Mouse (Mus musculus): ENCODE results near the gene Rbpj. TPM values are rescaled to one million over a fixed set of nuclear protein-coding genes. Genes with fewer than 3 reads are reported as not detected.

The Rbpj gene
- total and polyA plus RNA-seq, 3 experiments: 7.9 to 40.7 (median 25.8) TPM

DNA sequence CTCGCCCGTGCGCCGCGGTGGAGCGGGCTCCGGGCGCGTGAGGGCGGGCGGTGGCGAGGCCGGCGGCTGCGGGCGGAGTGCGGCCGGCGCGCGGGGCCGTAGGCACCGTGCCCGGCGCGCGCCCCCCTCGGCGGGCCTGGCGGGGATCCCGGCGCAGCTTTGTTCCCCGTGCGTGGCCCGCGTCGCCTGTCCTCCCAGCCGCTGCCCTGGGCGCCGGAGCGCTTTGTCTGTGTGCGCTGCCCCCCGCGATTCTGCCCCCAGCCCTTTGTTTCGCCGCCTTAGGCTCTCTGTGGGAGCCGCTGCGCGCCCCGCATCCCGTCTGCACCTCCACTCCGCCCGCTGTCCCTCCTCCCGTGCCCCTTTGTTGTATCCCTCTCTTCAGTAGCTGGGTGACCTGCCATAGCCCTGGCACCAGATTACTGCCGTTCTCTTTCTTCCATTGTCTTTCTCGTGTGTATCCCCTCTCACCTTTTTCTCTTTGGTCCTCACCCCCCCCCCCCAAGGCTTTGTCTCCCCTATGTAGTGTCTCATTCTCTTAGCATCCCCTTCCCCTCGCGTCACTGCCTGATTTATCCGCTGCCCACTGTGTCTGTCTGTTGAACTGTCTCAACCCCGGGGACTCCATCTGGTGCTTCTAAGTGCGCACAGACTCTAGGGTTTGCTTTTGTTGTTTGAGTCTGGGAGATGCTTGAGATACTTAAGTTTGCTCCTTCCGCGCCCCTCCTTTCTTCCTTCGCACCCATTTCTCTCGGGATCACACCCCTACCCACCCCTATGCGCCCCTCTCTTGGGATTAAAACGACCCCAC lies 125.1 kb downstream of the Rbpj start:
- DNase-seq: peak; percentile 62

DNA sequence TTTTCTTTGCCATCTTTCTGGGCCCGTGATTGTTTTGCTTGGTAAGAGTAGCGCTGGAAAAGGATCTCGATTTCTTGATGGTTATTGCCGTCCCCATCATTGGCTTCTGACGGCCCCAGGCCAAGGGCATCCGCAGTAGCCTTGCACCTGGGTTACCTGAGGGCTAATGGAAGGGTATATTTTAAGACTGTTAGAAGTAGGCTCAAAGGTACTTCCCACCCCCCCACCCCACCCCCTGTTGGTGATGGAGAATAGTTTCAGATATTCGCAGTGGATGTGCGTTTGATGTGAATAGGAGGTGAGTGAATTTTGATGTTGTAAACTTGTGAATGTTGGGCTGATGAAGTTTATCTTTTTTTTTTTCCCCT lies 125.7 kb downstream of the Rbpj start:
- DNase-seq: no peak

DNA sequence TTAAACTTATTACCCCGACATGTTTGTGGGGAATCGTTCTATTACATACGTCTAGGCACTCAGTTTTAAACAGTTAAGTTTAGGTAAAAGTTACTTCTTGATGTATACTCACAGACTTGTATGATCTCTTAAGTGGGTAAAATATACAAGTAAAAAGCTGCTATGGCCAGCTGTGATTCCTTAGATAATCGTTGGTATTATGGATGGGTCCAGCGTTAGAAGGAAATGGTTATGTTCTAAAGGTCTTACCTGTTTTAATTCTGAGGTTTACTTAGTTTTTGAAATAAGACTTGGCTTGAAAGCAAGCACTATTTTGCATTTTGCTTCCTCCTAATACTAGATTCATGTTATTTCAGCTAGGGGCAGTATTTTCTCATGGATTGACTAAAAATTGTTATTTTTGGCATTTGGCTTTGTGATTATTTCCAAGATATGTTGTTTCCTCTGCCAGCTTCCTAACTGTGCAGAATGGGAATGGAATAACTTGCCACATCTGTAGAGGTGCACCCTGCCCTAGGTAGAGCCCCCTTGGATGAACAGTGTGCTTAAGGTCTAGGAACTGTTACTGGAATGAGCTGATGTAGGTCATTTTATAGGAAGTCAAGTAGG lies 127.2 kb downstream of the Rbpj start:
- DNase-seq: no peak

DNA sequence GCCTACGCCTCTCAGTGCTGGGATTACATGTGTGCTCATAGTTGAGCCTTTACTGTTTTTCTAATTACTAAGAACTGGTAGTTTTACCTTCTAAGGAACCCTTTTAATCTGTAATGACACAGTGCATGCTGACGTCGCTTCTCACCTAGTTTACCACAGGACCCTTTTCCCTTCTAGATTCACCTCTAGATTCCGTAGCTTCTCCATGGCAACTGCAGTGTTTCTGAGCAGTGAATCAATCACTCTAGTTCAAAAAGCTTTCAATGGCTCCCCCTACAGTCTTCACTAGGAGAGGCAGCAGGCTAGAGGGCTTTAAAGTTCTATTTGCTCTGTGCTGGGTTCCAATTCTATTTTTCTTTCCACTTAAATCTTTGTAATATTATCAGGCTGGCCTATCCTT lies 128.3 kb downstream of the Rbpj start:
- DNase-seq: peak; percentile 51

DNA sequence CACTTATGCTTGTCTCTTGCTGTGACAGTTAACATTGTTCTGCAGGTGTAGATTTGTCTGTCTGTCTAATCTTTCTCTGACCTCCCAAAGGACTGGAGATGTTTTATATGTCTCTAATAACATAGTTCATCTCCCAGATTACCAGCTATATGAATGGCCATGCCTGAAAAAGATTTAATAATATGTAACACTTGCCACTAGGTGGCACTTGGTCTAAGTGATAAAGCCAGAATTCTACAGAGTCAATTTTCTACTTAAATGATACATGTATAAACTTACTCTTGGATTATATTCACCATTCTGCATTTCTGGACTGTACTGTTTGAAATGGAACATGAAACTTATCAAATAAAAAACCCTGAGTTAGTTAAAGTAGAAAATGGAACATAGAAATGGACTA lies 132.6 kb downstream of the Rbpj start:
- no peak for DNase-seq

DNA sequence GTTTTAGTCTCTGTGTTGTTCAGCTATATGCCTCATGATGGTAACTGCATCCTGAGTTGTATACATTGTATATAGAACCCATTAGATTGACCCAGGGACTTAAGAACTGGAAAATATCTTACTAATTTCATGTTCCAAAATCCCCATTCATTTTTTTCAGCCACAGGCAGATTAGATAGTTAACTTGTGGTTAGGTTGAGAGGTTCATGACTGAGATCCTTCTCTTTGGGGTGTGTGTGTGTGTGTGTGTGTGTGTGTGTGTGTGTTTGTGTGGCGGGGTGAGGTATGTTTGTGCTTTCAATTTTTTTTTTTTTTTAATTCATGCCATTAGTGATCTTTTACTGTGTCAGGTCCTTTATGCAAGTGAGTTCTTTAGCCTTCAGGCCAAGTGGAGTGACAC lies 133.2 kb downstream of the Rbpj start:
- DNase-seq: no peak

DNA sequence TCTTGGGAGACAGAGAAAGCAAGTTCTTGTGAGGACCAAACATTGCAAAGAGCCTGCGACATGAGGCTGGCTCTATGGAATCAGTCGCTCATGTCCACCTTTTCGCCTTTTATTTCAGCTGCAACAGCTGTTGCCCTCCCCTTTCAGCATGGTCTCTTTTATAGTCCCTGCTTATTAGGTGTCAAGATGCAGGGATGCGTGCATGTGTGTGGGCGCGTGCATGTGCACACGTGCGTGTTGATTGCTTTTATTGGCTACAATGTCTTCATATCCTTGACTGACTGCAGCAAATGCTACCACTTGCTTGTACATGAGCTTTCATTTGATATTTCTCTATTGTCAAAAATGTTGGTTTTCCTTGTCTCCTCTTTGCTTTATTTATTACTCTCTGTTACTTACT lies 136.2 kb downstream of the Rbpj start:
- DNase-seq: no peak

DNA sequence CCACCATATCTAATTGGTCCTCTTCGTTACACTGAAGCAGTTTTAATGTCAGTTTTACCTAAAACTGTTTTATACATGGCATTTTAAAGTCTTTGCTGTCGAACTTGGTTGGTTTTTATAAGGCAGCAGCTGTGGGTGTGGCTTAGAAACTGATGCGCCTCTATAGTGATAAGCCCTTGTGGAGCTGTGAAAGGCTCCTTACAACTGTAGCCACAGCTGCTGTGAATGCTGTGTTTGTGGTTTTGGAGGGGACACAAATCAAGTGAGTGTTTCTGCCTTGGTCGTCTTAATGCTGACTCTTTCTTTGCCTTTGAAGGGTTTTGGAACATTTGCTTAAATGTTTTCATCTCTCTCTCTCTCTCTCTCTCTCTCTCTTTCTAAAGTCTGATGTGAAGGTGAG lies 139.5 kb downstream of the Rbpj start:
- DNase-seq: no peak

DNA sequence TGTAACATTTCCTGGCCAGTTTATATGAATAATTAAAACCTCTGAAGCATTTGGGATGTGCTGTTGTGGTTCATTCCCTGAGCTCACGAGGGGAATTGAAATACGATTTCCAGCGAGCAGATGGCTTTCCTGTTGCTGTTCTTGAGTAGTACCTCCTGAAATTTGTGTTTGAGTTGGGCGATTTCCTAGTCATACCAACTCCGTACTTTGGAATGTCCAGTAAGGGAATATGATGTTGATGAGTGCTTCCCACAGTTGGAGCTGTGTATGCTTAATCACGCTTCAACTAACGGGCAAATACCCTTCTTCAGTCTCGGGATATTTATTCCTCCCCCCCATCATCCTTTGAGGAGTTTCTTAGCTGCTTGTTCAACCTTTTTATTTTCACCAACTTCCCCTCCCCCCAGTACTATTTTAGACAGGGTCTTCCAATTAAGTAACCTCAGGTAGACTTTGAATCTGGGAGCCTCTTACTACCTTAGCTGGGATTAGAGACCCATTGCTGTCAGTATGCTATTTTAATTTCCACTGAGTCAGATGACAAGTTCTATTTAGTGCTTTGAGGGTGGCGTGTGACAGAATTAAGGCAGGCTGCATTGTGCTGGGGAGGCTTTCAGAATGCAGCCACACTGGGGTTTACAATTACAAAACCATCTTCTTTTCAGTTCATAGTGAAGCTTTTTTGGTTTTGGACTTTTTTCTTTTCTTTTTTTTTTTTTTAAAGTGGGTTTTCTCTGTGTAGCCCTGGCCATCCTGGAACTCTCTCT lies 141.5 kb downstream of the Rbpj start:
- no peak for DNase-seq

DNA sequence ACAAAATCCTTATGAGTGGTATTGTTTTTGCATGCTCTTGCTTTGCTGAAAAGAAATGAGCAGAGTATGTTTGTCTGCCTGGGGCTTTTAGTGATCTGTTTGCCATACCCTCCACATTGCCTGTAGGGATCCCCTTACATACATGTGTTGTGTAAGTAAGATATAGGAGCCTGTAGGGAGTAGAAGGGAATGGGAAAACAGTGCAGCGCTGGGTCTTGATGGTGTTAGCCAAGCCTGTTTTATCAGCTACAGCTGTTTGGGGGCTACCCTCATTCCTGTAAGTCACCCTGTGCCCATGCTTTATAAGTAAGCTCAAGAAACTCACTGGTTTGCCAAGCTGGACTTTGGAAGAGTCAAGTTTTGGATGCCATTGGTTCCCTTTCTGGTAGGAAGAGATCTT lies 152.9 kb downstream of the Rbpj start:
- no peak for DNase-seq

DNA sequence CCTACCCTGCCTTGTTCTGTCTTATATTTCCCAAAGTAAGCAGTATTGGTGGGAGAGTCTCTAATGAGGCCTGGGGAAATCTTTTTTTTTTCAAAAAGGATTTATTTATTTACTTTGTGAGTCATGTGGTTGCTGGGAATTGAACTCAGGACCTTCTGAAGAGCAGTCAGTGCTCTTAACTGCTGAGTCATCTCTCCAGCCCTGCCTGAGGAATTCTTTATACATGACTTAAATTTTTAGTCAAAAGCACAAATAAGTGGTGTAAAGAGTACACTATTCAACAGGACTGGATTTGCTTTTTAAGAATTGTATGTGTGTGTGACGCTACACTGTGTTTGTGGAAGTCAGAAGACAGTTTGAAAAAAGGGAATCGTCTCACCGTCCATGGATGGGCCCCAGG lies 166.1 kb downstream of the Rbpj start:
- no peak for DNase-seq

DNA sequence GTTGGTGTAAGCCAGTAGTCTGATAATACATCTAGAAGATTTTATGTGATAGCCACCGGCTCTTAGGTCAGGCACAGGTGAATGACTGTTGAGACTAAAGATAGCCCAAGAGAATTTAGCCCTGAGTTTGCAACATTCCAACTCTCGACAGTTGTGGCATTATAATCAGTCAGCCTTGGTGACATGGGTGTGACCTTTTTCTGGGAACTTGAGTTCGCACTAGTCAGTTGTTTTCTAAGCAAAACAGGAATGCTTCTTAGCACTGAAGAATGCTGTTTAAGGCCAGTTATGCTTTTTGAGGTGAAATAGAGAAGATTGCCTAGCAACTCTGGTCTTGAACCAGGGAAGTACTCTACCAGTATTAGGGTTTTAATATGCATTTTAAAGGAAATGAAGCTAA lies 170.8 kb downstream of the Rbpj start:
- no peak for DNase-seq

DNA sequence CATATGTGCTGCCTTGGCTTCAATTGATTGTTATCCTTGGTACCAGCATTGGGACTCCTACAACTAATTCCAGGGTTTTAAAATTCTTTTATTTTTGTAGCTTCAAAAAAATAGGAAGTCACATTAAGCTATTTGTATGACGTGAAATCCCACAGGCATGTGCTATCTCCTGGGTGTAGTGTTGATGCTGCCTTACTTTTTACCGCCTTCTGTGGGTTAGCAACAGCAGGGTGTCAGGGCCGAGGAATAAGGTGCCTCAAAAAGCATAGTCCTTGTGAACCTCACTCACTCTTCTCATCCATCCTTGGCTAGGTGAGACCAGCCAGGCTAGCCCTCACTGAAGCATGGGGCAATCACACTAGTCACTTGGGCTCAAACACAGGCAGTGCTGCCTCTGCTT lies 171.3 kb downstream of the Rbpj start:
- no peak for DNase-seq

DNA sequence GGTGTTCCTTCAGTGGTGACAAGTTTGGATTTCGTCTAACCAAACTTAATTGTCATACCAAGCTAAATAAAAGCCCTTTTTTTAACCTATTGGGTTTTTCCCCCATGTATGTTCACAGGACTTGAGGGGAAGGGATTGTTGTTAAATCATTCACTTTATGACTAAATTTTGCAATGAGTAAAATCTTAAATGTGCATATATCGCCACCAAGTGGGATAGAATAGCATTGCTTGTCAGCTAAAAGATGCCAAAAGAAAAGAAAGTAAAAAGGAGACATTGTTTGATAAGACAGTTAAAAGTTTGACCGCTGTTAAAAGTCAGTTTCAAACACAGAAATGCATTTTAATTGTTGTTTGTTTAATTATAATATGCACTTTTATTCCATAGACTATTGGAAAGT lies 172.7 kb downstream of the Rbpj start:
- no peak for DNase-seq

DNA sequence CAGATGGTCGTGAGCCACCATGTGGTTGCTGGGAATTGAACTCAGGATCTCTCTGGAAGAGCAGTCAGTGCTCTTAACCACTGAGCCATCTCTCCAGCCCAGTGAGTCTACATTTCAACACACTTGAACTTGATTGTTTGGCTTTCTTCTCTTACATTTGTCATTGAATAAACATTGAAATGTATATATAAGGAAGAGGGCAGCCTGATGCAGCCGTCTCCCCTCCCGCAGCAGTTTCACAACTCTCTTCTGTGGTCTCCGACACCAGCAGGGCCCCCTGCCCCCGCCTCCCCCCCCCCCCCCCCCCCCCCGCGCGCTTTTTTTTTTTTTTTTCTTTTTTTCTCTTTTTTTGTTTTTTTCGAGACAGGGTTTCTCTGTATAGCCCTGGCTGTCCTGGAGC lies 180.7 kb downstream of the Rbpj start:
- DNase-seq: no peak

DNA sequence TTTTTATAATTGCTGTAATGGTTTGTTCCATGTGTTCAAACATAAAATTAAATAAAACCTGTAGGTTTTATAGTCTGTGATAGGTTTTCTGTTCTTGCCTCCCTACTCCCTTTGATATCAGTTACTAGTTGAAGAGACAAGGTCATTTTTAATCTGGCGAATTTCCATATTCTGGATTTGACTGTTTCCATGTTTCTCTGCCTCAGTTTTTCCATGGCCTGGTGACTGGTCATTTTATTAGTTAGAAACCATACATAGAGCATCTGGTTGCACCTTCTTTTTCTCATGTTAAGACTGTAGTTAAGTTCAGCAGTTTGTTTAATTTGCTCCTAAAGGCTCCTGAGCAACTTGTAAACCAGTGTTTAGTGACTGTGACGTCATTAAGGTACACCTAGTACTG lies 181.4 kb downstream of the Rbpj start:
- DNase-seq: no peak

DNA sequence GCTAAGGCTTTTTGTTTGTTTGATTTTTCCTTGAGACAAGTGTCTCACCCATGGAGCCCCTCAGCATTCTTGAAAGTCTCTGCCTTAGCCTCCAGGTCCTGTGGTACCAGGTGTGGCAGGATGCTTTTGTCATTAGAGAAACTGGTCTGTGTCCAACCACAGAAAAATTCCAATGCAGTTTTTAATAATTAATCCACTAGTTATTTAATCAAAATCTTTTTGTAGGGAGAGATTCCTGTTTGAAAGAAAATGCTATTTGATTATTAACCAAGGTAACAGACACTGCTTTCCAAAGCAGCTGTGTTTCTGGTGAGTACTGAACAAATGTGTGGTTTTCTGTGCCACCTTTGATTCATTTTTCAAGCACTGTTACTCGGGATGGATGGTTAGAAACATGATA lies 190.6 kb downstream of the Rbpj start:
- no peak for DNase-seq

DNA sequence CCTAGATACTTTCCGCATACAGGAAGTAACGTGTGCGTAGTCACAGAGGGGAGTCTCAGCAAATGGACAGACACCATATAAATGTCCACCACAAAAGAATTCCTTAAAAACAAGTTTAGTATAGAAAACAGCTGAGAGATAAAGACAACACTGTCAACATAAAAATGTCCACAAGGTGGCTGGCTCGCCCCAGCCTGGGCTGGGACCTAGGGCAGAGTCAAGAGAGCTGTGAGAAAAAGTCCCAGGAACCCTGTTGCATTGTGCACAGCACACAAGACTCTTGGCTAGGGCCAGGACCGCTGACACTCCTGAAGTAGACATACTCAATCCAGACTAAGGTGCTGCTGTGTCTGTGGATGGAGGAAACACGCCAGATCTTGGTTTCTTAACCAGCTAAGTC lies 192.0 kb downstream of the Rbpj start:
- DNase-seq: no peak

DNA sequence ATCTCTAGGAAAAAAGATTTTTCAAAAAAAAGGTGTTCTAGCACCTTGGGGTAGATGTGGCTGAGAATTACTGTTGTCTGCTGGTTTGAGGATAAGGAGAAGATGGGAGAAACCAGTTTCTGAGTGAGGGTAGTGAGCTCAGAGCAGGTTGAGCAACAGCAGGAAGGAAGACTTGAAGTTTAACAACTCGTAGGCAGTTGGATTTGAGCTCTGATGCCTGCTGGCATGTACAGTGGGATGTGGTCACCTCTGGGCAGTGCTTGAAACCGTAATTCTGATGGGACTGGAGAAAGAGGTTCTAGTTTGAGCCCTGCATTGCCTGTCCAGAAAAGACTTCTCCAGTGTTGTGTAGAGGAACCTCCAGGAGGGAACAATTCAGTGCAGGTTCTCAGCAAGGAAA lies 195.6 kb downstream of the Rbpj start:
- no peak for DNase-seq

DNA sequence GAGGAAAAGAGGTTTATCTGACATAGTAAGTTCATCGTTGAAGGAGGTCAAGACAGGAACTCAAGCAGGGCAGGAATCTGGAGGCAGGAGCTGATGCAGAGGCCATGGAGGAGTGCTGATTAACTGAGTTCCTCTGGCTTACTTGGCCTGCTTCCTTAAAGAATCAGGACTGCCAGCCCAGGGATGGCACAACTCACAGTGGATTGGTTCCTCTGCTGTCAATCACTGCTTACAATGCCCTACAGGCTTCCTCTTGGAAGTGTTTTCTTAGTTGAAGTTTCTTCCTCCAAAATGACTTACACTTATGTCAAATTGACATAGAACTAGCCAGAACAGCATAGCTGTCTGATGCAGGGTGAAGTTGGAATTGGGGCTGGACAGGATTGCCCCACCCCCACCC lies 196.5 kb downstream of the Rbpj start:
- no peak for DNase-seq

DNA sequence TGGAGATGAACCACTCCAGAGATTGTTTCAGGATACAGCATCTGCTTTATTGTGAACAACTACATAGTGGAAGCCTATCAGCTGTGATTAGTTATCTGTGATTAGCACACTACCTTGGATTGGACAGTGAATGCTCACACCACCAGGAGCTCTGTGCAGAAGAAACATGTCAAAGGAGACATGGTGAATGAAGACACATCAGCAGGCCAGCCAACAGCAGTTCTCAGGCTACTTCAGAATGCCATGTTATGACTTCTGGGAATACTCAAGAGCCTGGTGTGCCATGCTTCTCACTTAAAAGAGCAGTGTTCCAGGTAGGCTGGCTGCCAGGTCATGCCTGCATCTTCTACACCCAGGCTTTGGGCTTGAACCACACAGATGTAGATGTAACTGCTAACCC lies 197.7 kb downstream of the Rbpj start:
- DNase-seq: no peak

DNA sequence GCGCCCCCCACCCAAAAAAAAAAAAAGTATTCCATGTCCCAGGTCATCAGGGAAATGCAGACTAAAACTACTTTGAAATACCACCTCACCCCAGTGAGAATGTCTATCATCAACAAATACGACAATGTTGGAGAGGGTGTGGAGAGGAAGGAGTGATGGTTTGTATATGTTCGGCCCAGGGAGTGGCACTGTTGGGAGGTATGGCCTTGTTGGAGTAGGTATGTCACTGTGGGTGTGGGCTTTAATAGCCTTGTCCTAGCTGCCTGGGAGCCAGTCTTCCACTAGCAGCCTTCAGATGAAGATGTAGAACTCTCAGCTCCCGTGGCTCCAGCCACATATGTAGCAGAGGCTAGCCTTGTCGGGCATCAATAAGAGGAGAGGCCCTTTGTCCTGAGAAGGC lies 202.1 kb downstream of the Rbpj start:
- DNase-seq: no peak

DNA sequence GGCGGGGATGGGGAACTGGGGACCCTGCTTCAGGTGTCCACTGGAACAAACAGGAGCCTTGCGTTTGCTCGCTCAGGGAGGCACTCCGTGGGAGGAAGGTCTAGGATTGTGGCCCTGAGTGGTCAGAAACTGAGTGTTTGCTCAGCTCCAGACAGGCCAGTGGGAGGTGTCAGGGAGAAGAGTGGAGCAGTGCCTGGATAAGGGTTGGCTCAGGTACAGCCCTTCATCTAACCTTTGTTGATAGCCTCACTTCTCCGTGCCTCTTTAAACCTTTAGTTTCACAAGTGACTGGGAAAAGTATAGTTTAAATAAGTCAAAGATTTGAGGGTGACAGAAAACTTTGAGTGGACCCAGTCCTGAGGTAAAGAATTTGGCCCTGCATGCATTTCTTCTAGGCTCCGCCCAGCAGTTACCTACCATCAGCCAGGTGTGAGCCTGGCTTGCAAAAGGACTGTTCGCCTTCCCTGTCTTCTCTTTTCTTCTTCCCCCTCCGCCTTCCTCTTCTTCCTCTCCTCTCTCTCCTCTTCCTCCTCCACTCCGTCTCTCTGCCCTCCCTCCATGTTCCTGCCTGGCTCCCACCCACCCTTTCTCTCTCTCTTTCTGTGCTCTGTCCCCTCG lies 204.5 kb downstream of the Rbpj start:
- no peak for DNase-seq
